Mouse (Mus musculus): Measurements from ENCODE around the gene Gigyf1.

Gene Gigyf1

GRCm38 (mm10) chr5:137570181-137570580, 51.8 kb downstream of the Gigyf1 start:
- DNase-seq (ENCODE audit: extremely low spot score, low read depth, low spot score), result no peak

GRCm38 (mm10) chr5:137570691-137571586, 52.6 kb downstream of the Gigyf1 start:
- DNase-seq (ENCODE audit: extremely low spot score, low read depth, low spot score), result no peak

- no peak for DNase-seq (ENCODE audit: extremely low spot score, low read depth, low spot score)
Measured at GRCm38 (mm10) chr5:137574470-137574901, 56.1 kb downstream of the Gigyf1 start.
